Mouse (Mus musculus): Measurements from ENCODE around the gene Kank1.
A peak's percentile ranks its signal among the peaks of the same experiment; 100 is the strongest.

Kank1 gene

GRCm38 (mm10) chr19:25372794-25373193, 136.0 kb downstream of the Kank1 start:
- DNase-seq: no peak

- no peak for DNase-seq
These were observed 136.8 kb downstream of the Kank1 start for GRCm38 (mm10) chr19:25373594-25373993.

GRCm38 (mm10) chr19:25374191-25374590, 137.4 kb downstream of the Kank1 start:
- no peak for DNase-seq

- DNase-seq: peak; percentile 80 to 81
These were observed 138.2 kb downstream of the Kank1 start for GRCm38 (mm10) chr19:25374926-25375325.

DNA sequence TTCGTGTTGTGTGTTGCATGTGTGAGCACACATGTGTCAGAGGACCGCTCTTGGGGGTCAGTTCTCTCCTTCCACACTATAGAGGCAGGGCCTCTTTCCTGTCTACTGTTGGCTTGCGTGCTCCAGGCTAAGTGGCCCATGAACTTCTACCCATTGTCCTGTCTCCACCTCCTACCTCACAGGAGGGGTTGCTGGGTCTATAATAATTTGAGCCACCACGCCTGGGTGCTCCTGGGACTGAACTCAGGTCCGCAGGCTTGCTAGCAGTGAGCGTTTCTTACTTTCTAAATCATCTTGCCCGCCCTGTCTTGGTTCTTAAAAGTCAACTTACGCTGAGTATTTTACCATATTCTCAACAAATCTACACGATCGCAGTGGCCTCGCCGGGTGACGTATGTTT, 140.1 kb downstream of the Kank1 start:
- DNase-seq: no peak

DNA sequence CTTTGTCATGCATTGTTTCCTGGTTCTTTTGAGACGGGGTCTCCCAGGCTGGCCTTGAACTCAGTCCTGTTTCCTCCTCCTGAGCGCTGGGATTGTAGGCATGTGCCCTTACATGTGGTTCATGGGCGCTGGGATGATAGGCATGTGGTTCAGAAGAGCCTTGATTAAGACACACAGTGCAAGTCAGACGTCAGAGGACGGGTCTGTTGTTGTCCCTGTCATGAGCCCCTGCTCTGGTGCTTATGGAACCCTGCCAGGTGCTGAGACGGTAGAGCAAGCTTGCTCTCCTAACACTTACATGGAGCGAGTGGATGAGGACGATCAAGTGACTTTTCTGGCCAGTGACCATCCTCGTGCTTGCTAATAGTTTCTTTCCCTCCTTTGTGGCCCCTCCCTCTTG, 143.9 kb downstream of the Kank1 start:
- DNase-seq: no peak

GRCm38 (mm10) chr19:25381972-25382371, 145.2 kb downstream of the Kank1 start:
- DNase-seq: no peak

GRCm38 (mm10) chr19:25382494-25382893, 145.7 kb downstream of the Kank1 start:
- no peak for DNase-seq

DNA sequence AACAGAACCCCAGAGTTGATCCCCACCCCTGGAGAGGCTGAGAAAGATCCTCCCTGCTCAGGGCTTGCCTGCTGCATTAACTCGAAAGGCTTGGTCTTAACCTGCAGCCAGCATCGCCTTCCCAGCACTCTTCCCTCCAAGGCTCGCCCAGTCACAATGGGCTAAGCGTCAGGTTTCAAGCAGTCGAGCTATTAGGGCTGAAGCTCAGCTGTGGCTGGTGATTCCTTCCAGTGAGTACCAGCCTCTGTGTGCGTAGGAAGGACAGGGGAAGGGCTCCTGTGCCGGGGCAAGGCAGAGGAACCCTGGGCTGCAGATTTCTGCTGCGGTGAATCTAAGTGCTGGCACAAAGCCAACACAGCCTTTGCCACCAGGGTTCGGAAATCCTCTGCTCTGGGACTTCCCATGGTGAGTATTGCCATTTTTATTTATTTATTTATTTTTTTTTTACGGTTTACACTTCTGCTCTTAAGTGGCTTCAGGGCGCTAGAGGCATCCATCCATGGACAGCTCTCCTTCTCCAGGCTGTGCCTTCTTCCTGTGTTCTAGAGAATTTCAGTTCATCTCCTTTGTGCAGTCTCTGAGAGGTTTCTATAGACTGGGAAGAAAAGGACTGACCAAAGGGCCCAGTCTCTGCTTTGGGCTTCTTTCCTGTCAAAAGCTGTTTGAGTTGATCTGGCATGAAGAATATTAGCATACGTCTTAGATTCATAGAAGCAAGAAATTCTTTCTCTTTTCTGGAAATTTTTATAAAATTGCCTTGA, 146.8 kb downstream of the Kank1 start:
- peak; percentile 41 to 50 for DNase-seq

DNA sequence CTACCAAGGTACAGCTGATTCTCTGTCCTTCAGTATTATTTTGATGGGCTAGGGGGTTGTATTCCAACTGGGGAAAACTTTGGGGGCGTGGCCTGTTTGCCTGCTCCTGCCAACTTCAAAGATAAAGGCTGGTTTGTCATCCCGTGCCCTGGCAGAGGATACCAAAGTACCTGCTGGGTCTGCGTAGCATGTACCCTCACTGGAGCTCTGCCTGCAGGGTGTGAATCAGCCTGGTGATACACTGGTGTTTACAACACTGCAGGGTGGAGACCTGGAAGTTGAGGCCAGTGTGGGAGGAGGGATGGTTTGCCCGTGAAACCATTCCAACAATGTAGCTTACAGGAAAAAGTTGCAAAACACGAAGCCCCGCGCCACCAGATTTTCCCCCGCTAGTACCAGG, 149.2 kb downstream of the Kank1 start:
- no peak for DNase-seq

DNA sequence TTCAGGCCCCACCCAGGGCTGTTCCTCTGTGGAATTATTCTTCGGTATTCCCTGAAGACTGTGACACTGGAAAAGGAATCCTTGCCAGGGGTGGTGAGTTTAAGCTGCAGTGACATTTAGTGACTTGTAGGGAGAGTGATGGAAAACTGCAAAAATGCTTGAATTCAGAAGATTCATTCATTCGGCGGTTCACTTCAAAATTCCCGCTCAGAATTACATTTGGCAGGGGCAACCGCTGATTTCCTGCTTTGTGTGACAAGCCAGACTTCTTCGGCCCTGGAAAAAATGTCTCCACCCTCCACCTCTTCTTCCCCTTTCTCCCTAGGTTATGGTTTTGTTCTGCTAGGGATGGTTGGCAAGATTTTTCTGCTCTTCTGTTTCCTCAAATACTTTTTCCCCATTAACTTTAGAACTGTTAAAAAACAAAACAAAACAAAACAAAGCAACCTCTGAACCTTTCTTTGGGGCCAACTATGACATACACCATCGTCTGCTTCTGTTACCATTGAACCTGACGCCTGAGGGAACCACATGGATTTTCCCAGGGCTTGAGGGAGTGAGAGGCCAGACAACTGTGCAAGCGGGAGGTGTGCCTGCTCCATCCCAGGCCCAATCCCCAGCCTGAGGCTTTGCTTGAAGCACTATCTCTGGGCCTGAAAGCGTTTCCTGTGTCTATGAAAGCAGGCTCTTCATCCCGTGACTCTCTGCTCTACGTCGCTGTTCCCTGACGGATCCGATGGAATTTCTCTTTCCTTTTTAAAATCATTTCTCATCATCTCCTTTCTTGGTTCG, 150.1 kb downstream of the Kank1 start:
- no peak for DNase-seq

GRCm38 (mm10) chr19:25387902-25388301, 151.1 kb downstream of the Kank1 start:
- no peak for DNase-seq

DNA sequence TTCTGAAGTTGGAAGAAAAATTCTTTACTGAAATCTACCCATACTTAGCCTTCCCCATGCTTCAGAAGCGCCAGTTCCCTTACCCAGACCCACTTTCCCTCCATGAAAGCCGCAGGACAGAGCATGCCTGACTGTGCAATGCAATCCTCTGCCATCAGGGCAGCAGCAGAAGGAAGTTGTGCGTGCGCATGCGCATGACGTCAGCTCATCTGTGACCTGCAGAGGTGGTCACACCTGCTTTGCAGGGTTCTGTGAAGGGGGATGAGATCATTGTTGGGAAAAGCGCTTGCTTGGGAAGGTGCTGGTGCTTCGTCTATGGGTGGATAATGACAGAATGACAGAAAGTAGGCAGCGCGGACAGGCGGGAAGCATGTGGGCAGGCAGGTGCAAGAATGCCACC, 155.4 kb downstream of the Kank1 start:
- no peak for DNase-seq

GRCm38 (mm10) chr19:25395035-25395434, 158.3 kb downstream of the Kank1 start:
- peak; percentile 67 to 74 for DNase-seq

GRCm38 (mm10) chr19:25396709-25397266, 160.0 kb downstream of the Kank1 start:
- DNase-seq: no peak

DNA sequence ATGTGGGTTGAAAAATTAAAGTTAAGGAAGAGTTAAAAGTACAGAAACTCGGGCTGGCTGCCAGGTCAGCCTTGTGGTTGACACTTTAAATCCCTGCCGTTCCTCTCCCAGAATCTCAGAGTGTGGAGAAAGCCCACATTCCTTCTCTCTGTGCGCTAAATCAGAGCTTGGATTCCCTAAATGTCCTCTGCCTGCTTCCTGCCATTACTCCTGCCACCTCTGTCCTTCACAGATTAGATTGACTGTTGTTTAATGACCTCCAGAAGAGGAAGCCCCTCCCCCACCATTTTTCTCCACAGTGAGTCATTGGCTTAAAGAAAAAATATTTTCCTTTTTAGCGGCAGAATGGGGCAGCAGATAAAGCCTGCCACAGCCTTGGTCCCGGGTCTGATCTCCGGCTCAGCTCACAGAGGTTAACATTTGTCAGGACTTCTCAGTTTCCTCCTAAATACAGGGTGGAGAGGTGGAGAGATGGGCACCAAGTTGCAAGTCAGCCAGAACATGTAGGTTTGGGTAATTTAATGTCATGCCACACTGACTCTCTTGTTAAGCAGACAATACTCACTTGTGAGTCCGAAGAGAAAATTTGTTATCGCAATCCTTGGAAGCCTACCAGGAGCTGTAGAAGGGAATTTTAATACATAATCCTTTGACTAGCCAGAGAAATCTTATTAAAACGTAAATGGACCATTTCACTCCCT, 162.9 kb downstream of the Kank1 start:
- peak; percentile 76 to 82 for DNase-seq

GRCm38 (mm10) chr19:25400212-25400913, 163.6 kb downstream of the Kank1 start:
- peak; percentile 52 to 72 for DNase-seq

- no peak for DNase-seq
These were observed 164.7 kb downstream of the Kank1 start for GRCm38 (mm10) chr19:25401521-25401920.

GRCm38 (mm10) chr19:25404163-25404562, 167.4 kb downstream of the Kank1 start:
- peak; percentile 32 to 72 for DNase-seq

DNA sequence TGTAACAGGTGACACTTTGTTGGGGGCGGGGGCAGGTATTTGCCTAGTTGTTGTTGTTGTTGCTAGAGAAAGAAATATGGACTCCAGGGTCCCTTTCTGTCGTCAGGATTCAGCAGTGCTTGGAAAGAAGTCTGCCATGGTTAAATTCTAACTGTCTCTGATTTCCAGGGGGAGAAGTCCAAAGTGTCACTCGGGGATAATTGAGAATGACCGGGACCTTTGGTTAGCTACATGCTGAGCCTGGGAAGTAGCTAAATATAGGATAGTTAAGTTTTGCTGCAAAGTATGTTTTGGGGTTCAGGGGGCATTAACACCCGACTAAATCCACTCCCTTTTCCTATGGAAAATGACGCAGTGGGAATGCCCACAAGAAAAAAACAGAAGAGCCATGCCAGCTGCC, 169.2 kb downstream of the Kank1 start:
- DNase-seq: peak; percentile 44 to 62

GRCm38 (mm10) chr19:25406481-25407184, 169.9 kb downstream of the Kank1 start:
- DNase-seq: peak; percentile 76 to 91

Measured in kidney, postnatal 25 days (tissue).